Mouse (Mus musculus) bone marrow macrophage, adult 2 months (primary cell): Measurements from ENCODE around the gene Zswim1.

Source experiments
- CTCF ChIP-seq: IDR thresholded peaks from 2 replicates; pipeline ENCODE4 v1.5.1; 2012; ENCODE audit warnings: low read depth, mild to moderate bottlenecking, low read length, moderate library complexity
- POLR2A ChIP-seq: IDR thresholded peaks from 2 replicates; pipeline ENCODE4 v1.6.1; 2012; ENCODE audit warnings: mild to moderate bottlenecking, low read depth, low read length, borderline replicate concordance

- peak; percentile 93 for TF ChIP-seq POLR2A
- no peak for TF ChIP-seq CTCF
Observed at GRCm38 (mm10) chr2:164833314-164833959, 11.0 kb downstream of the Zswim1 start, which contains the start of gene Neurl2.
